Mouse (Mus musculus) bone marrow macrophage, adult 2 months (primary cell): ENCODE measurements around the gene Slc9a3r2.

ENCODE experiments used
- CTCF ChIP-seq: IDR thresholded peaks from 2 replicates; pipeline ENCODE4 v1.5.1; 2012; ENCODE audit warnings: low read depth, mild to moderate bottlenecking, low read length, moderate library complexity
- POLR2A ChIP-seq: IDR thresholded peaks from 2 replicates; pipeline ENCODE4 v1.6.1; 2012; ENCODE audit warnings: mild to moderate bottlenecking, low read depth, low read length, borderline replicate concordance

GRCm38 (mm10) chr17:24646381-24646780 is 3.7 kb downstream of the Slc9a3r2 start:
- no peak for TF ChIP-seq CTCF
- no peak for TF ChIP-seq POLR2A
